Mouse (Mus musculus) hindbrain, embryonic 13.5 days (tissue): ENCODE measurements at regions not wholly inside any gene's neighbourhood (a gene's known extent, or its start where the extent isn't known, plus 50 kb on each side); places are given as distances from the start of the nearest gene placed in this dataset.

ENCODE experiments used
- ATAC-seq: fragments of 200-750 bp; cut with Nextera tagmentation; 2 replicates; pipeline ENCODE4 v1.8.0; 2017; ENCODE audit warnings: moderate TSS enrichment; ENCODE audit not compliant: low FRiP score
- H3K27ac ChIP-seq: fragments of 300-500 bp; sonication (generic); 2 replicates; pipeline ENCODE4 v1.5.1; 2015; ENCODE audit warnings: inconsistent platforms, mild to moderate bottlenecking, moderate library complexity
- H3K27me3 ChIP-seq: fragments of 300-500 bp; sonication (generic); 2 replicates; pipeline ENCODE4 v1.6.1; 2015; ENCODE audit warnings: mild to moderate bottlenecking, inconsistent platforms
- H3K36me3 ChIP-seq: fragments of 300-500 bp; sonication (generic); 2 replicates; pipeline ENCODE4 v1.6.1; 2015; ENCODE audit warnings: mild to moderate bottlenecking, inconsistent platforms
- H3K4me1 ChIP-seq: fragments of 300-500 bp; sonication (generic); replicated peaks from 2 replicates; pipeline ENCODE4 v1.6.1; 2015; ENCODE audit warnings: inconsistent platforms
- H3K4me2 ChIP-seq: fragments of 300-500 bp; sonication (generic); 2 replicates; pipeline ENCODE4 v1.6.1; 2015; ENCODE audit warnings: inconsistent platforms, mild to moderate bottlenecking, moderate library complexity
- H3K4me3 ChIP-seq: fragments of 300-500 bp; sonication (generic); 2 replicates; pipeline ENCODE4 v1.5.1; 2015; ENCODE audit warnings: mild to moderate bottlenecking, inconsistent platforms
- H3K9ac ChIP-seq: fragments of 300-500 bp; sonication (generic); 2 replicates; pipeline ENCODE4 v1.6.1; 2015; ENCODE audit warnings: mild to moderate bottlenecking, inconsistent platforms
- H3K9me3 ChIP-seq: fragments of 300-500 bp; sonication (generic); 2 replicates; pipeline ENCODE4 v1.6.1; 2016; ENCODE audit warnings: inconsistent platforms
- WGBS: fragments of 180-500 bp; shearing (Covaris S2); methylation state at CpG from one replicate; pipeline ENCODE4 v1.1.7; 2015; 5-methylcytosine and 5-hydroxymethylcytosine counted together

DNA sequence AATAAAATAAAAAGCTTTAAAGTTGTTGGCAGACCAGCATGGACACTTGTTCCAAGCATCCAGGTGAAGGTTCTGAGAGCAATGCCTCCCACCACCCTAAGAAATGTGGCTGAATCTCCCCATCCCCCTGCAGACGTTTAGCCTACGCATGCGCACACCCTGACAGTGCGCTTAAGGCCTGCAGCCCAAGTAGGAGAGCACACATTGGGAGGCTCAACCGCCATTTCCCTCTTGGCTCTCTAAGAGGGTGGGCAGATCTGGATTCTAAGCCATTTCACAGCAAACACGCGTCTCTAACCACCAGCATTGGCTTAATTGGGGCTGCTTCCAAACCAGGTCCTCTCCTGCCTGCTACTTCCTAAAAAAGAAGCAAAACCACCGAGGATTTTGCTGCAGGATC lies 106.6 kb downstream of the Barhl2 start:
- Histone ChIP-seq H3K27me3 (no peaks in the 10 kb centered on the region; the same call in 1 of the 2 replicates), H3K36me3 (no peaks in the 10 kb centered on the region), H3K27ac (no peak overlapping the region), H3K9me3 (no peaks in the 10 kb centered on the region), H3K9ac (no peak overlapping the region), H3K4me2 (no peak overlapping the region), H3K4me3 (no peak overlapping the region), H3K4me1 (no peaks in the 10 kb centered on the region)
- WGBS, result 93% methylated on average over 8 of the region's 8 CpGs
- ATAC-seq, result no peak

DNA sequence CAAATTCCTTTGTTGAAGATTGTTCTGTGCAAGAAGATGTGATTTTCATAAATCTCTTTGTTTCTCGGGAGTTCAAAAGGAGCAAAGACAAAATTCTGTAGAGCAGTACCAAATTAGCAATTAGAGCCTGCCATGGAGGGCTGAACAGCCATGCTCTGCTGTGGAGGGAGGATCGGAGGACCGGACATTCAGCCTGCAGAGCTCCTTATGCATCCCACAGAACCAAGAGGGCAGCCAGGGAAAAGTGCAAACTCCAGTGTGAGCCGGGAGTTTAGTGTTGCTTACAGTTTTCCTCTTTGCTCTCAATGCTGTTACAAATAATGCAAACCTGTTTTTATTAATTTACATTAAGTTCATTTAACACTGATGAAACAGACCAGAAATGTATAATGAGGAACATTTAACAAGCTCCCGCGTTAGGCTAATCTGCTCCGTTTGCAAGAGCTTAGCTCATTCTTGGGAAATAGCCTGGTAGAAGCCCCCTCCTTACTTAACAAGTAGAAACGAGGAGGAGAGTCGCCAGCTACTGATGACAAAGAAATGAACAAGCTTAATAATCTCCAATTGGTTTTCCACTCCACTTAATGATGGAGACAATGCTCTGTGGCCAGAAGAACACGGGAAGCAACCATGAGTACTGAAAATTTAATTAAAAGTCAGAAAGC lies 108.0 kb downstream of the Barhl2 start:
- Histone ChIP-seq H3K9me3 (no peaks in the 10 kb centered on the region), H3K36me3 (no peaks in the 10 kb centered on the region), H3K9ac (no peak overlapping the region), H3K27me3 (peaks cover 2% of the 10 kb centered on the region; the same call in 1 of the 2 replicates), H3K4me2 (no peak overlapping the region), H3K27ac (no peak overlapping the region), H3K4me1 (no peaks in the 10 kb centered on the region), H3K4me3 (no peak overlapping the region)
- ATAC-seq, result no peak
- 60% methylated on average over 10 of the region's 10 CpGs for WGBS

DNA sequence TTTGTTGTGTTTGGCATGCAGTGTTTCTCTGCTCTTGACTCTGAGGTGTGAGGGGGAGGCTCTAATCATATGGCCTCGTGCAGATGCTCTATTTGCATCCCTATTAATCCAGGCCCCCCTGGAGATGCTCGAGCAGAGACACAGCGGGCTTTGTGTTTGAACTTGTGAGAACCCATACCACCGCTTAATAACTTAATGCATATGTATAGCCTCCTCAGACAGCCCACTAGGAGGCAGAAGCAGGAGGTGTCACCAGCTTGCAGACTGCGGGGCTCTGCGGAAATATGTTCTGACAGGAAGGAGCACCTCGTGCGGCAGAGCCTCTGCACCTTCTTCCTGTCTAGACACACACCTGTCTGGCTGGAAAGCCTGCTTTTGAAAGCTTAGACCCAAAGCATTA lies 113.7 kb downstream of the Barhl2 start:
- ATAC-seq, result peak; percentile 49; the same call in 1 of the 2 replicates
- Histone ChIP-seq H3K36me3 (no peaks in the 10 kb centered on the region), H3K27me3 (peaks cover 18% of the 10 kb centered on the region), H3K9me3 (no peaks in the 10 kb centered on the region), H3K4me1 (peaks cover 13% of the 10 kb centered on the region), H3K9ac (no peak overlapping the region), H3K4me2 (peak overlapping the region; percentile 8; the same call in 1 of the 2 replicates), H3K4me3 (no peak overlapping the region), H3K27ac (no peak overlapping the region)
- 6% methylated on average over 8 of the region's 8 CpGs for WGBS

DNA sequence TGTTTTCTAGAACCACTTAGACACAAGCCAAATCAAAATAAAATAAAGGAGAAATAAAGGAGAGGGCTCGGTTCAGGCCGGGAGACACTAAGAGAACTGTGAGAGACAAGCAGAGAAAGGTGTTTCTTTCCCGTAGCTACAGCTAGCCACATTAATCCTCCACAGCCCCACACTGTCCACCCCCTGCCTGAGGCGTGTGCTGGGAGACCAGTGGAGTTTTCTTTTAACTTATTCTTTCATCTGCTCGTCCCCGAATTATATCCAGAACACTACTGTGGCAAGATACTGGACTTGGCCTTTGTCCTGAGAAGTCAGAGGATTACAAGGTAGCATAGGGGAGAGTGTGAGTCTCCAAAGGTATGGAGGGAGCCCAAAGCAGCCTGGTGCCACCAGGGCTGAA lies 114.4 kb downstream of the Barhl2 start:
- Histone ChIP-seq H3K27me3 (peaks cover 18% of the 10 kb centered on the region), H3K4me2 (0 out of 2 replicates have a peak overlapping the region, but pooled peaks have one; percentile 8), H3K9me3 (no peaks in the 10 kb centered on the region), H3K36me3 (no peaks in the 10 kb centered on the region), H3K9ac (no peak overlapping the region), H3K4me1 (peaks cover 13% of the 10 kb centered on the region), H3K27ac (no peak overlapping the region), H3K4me3 (no peak overlapping the region)
- ATAC-seq, result no peak
- 39% methylated on average over 6 of the region's 6 CpGs for WGBS

DNA sequence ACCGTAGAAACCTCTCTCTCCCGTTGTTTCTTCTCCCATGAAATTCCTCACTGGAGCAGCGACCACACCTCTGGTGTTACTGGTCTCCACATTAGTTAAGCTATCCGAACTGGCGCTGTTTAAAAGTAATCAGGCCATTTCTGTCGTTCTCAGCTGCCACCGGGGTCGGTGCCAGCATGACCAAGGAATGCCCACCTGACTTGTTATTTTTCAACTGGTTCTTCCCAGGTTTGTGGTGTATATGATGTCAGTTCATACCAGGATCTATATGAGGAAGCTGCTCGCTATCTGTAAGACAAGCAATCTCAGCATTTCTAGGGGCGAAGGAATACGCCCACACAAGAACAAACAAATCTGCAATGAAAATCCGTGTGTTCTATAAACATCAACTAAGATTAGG lies 116.6 kb downstream of the Barhl2 start:
- Histone ChIP-seq H3K9ac (no peak overlapping the region), H3K27me3 (peaks cover 18% of the 10 kb centered on the region), H3K4me2 (no peak overlapping the region), H3K4me3 (no peak overlapping the region), H3K36me3 (no peaks in the 10 kb centered on the region), H3K9me3 (no peaks in the 10 kb centered on the region), H3K27ac (no peak overlapping the region), H3K4me1 (peaks cover 13% of the 10 kb centered on the region)
- 77% methylated on average over 12 of the region's 12 CpGs for WGBS
- no peak for ATAC-seq

DNA sequence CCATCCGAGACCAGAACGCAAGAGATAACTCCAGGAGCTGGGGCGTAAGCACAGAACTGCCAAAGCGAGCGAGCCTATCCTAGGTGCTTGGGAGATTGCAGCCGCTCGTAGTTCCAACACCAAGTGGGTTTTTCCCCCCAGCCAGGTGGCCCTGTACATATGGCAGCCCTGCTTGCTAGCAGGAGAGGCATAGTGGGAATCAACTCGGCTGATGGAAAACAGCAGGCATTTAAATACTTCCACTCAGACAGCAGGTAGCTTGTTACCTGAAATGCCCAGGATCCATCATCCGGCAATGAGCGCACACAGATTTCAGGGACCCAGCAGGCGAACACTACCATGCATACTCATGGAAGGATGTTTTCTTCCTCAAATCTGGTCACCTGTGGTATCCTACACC lies 122.3 kb downstream of the Barhl2 start:
- H3K9me3 ChIP-seq, result no peaks in the 10 kb centered on the region
- no peaks in the 10 kb centered on the region for H3K36me3 ChIP-seq
- no peaks in the 10 kb centered on the region for H3K4me1 ChIP-seq
- no peak overlapping the region for H3K27ac ChIP-seq
- H3K9ac ChIP-seq, result no peak overlapping the region
- no peak overlapping the region for H3K4me3 ChIP-seq
- no peak for ATAC-seq
- H3K4me2 ChIP-seq, result no peak overlapping the region
- 0 out of 2 replicates have a peak, but pooled peaks cover 2% of the 10 kb centered on the region for H3K27me3 ChIP-seq
- WGBS, result 89% methylated on average over 11 of the region's 11 CpGs

DNA sequence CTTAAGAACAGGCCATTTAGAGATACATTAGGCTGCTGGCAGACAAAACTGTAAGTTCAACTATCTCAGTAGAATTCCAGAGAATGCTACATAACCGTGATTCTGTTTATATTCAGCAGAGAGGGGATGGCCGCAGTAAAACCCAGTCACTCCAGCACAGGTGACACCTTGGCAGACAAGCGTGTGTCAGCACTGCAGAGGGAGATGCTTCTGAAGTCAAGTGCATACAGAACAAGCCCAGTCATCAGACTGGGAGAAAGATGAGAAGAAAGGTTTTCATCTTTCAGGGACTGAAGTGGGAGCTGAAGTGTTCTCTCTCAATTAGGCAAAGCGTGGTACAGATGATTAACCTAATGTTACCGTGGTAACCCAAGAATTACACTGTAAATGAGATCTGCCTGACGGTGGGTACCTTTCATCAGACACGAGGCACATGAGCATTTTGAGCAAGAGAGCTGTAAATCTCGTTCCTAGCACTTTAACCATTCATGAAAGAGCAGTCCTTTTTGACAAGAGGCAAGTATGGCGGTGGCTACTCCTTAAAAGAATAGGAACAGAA lies 130.3 kb downstream of the Barhl2 start:
- Histone ChIP-seq H3K9me3 (no peaks in the 10 kb centered on the region), H3K4me3 (no peak overlapping the region), H3K27me3 (no peaks in the 10 kb centered on the region), H3K27ac (no peak overlapping the region), H3K9ac (no peak overlapping the region), H3K4me1 (peaks cover 11% of the 10 kb centered on the region; the same call in 1 of the 2 replicates), H3K4me2 (no peak overlapping the region), H3K36me3 (no peaks in the 10 kb centered on the region)
- 60% methylated on average over 9 of the region's 9 CpGs for WGBS
- ATAC-seq, result no peak

DNA sequence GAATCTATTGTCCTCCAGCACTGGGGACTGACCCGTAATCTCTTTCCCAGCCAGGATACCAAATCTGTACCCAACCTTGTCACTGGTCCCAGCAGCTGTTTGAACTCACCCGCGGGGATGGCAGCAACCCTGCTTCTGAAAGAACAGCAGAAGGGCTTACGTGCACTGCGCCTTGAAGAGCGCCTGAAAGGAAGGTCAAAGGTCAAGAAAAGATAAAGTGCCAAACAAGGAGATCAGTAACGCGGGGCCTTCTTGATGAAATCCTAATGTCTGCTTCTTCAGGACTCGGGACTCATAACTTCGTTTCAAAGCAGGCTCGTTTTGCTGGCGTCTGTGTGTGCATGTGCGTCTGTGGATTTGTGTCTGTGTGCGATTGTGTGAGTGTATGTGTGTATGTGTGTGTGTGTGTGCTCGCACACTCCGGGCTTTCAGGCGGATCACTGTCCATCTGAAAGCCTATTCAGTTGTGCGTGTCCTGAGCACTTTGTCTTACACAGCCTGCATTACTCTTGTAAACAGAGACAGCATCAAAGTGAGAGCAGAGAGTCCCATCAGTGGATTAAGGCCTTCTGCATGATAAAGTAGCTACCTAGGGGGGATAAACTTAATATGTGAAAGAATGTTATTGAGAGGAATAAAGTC lies 135.3 kb downstream of the Barhl2 start:
- Histone ChIP-seq H3K4me1 (peaks cover 12% of the 10 kb centered on the region; the same call in 1 of the 2 replicates), H3K27ac (no peak overlapping the region), H3K36me3 (no peaks in the 10 kb centered on the region), H3K27me3 (0 out of 2 replicates have a peak, but pooled peaks cover 2% of the 10 kb centered on the region), H3K9ac (no peak overlapping the region), H3K4me2 (no peak overlapping the region), H3K9me3 (no peaks in the 10 kb centered on the region), H3K4me3 (no peak overlapping the region)
- no peak for ATAC-seq
- WGBS, result 21% methylated on average over 18 of the region's 18 CpGs

DNA sequence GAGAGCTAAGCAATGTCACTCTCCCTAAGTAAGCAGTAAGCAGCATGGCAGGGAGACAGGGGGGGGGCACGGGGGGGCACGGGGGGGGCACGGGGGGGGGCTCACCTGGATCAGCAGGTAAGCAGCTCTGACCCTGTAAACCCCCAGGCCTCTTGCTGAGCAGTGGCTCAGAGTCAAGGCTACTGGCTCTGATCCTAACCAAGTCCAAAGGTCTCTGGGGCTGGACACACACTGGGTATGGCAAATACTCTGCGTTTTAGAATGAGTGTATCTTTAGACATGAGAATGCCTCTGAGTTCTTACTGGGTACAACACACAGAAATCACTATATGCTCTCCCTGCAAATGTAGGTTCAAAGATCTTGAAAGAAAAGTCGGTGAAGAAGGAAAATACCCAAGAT lies 136.5 kb downstream of the Barhl2 start:
- H3K27me3 ChIP-seq, result 0 out of 2 replicates have a peak, but pooled peaks cover 2% of the 10 kb centered on the region
- ATAC-seq, result no peak
- H3K9ac ChIP-seq, result no peak overlapping the region
- WGBS, result 40% methylated on average over 5 of the region's 5 CpGs
- H3K9me3 ChIP-seq, result no peaks in the 10 kb centered on the region
- H3K4me2 ChIP-seq, result no peak overlapping the region
- H3K27ac ChIP-seq, result no peak overlapping the region
- peaks cover 9% of the 10 kb centered on the region; the same call in 1 of the 2 replicates for H3K4me1 ChIP-seq
- H3K4me3 ChIP-seq, result no peak overlapping the region
- H3K36me3 ChIP-seq, result no peaks in the 10 kb centered on the region

DNA sequence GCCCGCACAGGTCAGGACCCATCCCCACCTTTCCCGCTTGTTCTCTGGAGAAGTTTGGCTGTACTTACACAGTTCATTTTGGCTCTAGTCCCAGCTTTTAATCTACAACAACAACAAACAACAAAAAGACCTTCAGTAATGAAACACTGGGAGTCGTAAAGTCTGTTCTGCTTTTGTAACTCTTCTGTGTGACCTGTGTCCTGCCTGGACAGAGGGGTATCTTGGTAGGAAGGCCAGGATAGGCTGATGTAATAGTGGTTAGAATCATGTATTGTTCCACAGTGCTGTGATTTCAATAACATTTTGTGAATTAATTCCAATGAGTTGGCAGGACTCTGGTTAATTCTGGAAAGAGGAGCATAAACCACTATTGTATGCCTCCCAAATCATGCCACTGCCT lies 136.9 kb downstream of the Barhl2 start:
- no peak for ATAC-seq
- H3K4me2 ChIP-seq, result no peak overlapping the region
- 76% methylated on average over 3 of the region's 3 CpGs for WGBS

DNA sequence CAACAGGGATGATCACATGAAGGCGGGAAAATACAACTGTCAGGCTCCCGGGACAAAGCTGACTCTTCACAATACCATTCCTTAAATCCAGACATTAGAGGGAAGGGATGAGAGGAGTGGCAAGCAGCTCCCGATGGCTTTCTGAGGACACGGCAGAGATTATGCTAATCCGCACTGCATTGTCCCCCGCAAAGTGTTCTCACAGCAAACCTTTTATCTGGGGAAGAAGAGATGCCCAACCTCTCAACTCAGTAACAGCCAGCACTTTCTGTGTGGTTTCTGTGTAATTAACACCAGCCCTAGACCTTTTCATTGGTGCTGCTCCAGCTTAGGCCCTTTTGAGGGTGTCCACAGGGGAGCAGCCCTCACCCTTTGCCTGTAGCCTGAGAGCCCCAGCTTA lies 137.9 kb downstream of the Barhl2 start:
- H3K27ac ChIP-seq, result no peak overlapping the region
- H3K4me1 ChIP-seq, result peaks cover 9% of the 10 kb centered on the region; the same call in 1 of the 2 replicates
- 0 out of 2 replicates have a peak, but pooled peaks cover 2% of the 10 kb centered on the region for H3K27me3 ChIP-seq
- WGBS, result 8% methylated on average over 6 of the region's 6 CpGs
- no peak overlapping the region for H3K4me3 ChIP-seq
- no peaks in the 10 kb centered on the region for H3K9me3 ChIP-seq
- H3K4me2 ChIP-seq, result no peak overlapping the region
- ATAC-seq, result no peak
- no peak overlapping the region for H3K9ac ChIP-seq
- no peaks in the 10 kb centered on the region for H3K36me3 ChIP-seq

More for the DNA sequence above, 136.9 kb downstream of the Barhl2 start:
- Histone ChIP-seq H3K4me3 (no peak overlapping the region), H3K9ac (no peak overlapping the region), H3K27ac (no peak overlapping the region), H3K36me3 (no peaks in the 10 kb centered on the region), H3K9me3 (no peaks in the 10 kb centered on the region), H3K27me3 (0 out of 2 replicates have a peak, but pooled peaks cover 2% of the 10 kb centered on the region), H3K4me1 (peaks cover 9% of the 10 kb centered on the region; the same call in 1 of the 2 replicates)

DNA sequence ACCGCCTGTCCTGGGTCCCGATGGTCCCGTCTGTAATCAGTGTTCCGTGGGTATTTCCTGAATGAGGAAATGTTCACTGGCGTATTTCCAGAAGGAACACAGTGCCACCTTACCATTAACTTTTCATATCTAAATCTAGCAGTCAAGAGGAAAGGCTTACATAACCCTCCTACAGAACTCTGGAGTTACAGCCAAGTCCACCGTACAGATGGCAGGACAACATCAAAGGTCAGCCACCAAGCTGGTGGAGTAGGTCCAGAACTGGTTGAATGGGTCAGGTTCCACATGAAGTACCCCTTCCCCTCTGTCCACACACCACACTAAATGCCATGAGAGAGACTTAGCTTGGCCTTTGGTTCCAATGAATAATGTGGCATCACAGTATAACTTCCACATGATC lies 139.7 kb downstream of the Barhl2 start:
- ATAC-seq, result no peak
- Histone ChIP-seq H3K9me3 (no peaks in the 10 kb centered on the region), H3K4me2 (no peak overlapping the region), H3K27ac (no peak overlapping the region), H3K9ac (no peak overlapping the region), H3K4me1 (peaks cover 9% of the 10 kb centered on the region; the same call in 1 of the 2 replicates), H3K4me3 (no peak overlapping the region), H3K36me3 (no peaks in the 10 kb centered on the region), H3K27me3 (0 out of 2 replicates have a peak, but pooled peaks cover 2% of the 10 kb centered on the region)
- WGBS, result 95% methylated on average over 6 of the region's 6 CpGs
